Mouse (Mus musculus) C2C12 (cell line): ENCODE measurements around the gene Zc3h10. TPM values are rescaled to one million over a fixed set of nuclear protein-coding genes. Genes with fewer than 3 reads are reported as not detected.

Experiments
- microRNA-seq: library from miRNA; unstranded; fragments of <30 nt; microRNA quantifications from one replicate; pipeline ENCODE4, GENCODE M21; 2019; ENCODE audit warnings: borderline microRNAs expressed
- polyA plus RNA-seq: library from polyadenylated mRNA; unstranded; fragments of >200 nt; fragmentation: generic; extraction: Trizol; gene quantifications from one replicate; pipeline ENCODE4 v1.2.1, GENCODE M21; 2012; ENCODE audit warnings: missing spikeins

The Zc3h10 gene
- polyA plus RNA-seq, 1 experiment = 13.0 TPM

Small RNA genes lying within 50 kb of the gene (microRNA-seq; reads per million reads assigned to microRNA genes)
- gene Gm47275 (not detected), gene Mir6916 (0.16 reads per million), gene Mir6917 (not detected)

Other genes with a start within 250 kb of the Zc3h10 start
- gene Il23a, start 249.0 kb downstream of the Zc3h10 start, polyA plus RNA-seq = not detected
- 5.0 TPM for gene Pan2, start 244.4 kb downstream of the Zc3h10 start, polyA plus RNA-seq
- 102 TPM for gene Cnpy2, start 225.3 kb downstream of the Zc3h10 start, polyA plus RNA-seq
- gene Cs, start 210.0 kb downstream of the Zc3h10 start, polyA plus RNA-seq = 212 TPM
- 13.7 TPM for gene Coq10a, start 178.8 kb downstream of the Zc3h10 start, polyA plus RNA-seq
- 35.9 TPM for gene Ankrd52, start 170.7 kb downstream of the Zc3h10 start, polyA plus RNA-seq
- not detected for gene Slc39a5, start 146.5 kb downstream of the Zc3h10 start, polyA plus RNA-seq
- 93.0 TPM for gene Nabp2, start 136.3 kb downstream of the Zc3h10 start, polyA plus RNA-seq
- 34.0 TPM for gene Rnf41, start 136.1 kb downstream of the Zc3h10 start, polyA plus RNA-seq
- 48.4 TPM for gene Smarcc2, start 88.5 kb downstream of the Zc3h10 start, polyA plus RNA-seq
- 3,169 TPM for gene Myl6, start 53.6 kb downstream of the Zc3h10 start, polyA plus RNA-seq
- gene Myl6b, start 49.1 kb downstream of the Zc3h10 start, polyA plus RNA-seq = 16.7 TPM
- gene Esyt1, start 21.9 kb downstream of the Zc3h10 start, polyA plus RNA-seq = 120 TPM
- 13,760 TPM for gene Rpl41, start 1.5 kb upstream of the Zc3h10 start, polyA plus RNA-seq
- gene Pa2g4, start 18.2 kb upstream of the Zc3h10 start, polyA plus RNA-seq = 232 TPM
- 0.28 TPM for gene Erbb3, start 41.9 kb upstream of the Zc3h10 start, polyA plus RNA-seq
- gene Rps26, start 79.0 kb upstream of the Zc3h10 start, polyA plus RNA-seq = 2,179 TPM
- 0.05 TPM for gene Ikzf4, start 98.2 kb upstream of the Zc3h10 start, polyA plus RNA-seq
- gene Suox, start 126.3 kb upstream of the Zc3h10 start, polyA plus RNA-seq = 9.6 TPM
- gene Rab5b, start 148.5 kb upstream of the Zc3h10 start, polyA plus RNA-seq = 27.0 TPM
- gene Pmel, start 156.4 kb upstream of the Zc3h10 start, polyA plus RNA-seq = 0.16 TPM
- 34.7 TPM for gene Cdk2, start 157.3 kb upstream of the Zc3h10 start, polyA plus RNA-seq
- 7.3 TPM for gene Dgka, start 197.1 kb upstream of the Zc3h10 start, polyA plus RNA-seq
- gene Pym1, start 200.1 kb upstream of the Zc3h10 start, polyA plus RNA-seq = 38.0 TPM
- gene Mmp19, start 243.1 kb upstream of the Zc3h10 start, polyA plus RNA-seq = 1.7 TPM